Mouse (Mus musculus) hindbrain, embryonic 10.5 days (tissue): Measurements from ENCODE around the gene Tex37. TPM values are rescaled to one million over a fixed set of nuclear protein-coding genes. Genes with fewer than 3 reads are reported as not detected.
A peak's percentile ranks its signal among the peaks of the same experiment; 100 is the strongest.

Source experiments
- DNase-seq: peaks from one replicate; pipeline ENCODE4 v3.0.0-alpha.2; 2017; ENCODE audit warnings: low spot score
- H3K27ac ChIP-seq: fragments of 300-500 bp; sonication (generic); 2 replicates; pipeline ENCODE4 v1.5.1; 2016; ENCODE audit warnings: mild to moderate bottlenecking, moderate library complexity
- H3K27me3 ChIP-seq: fragments of 300-500 bp; sonication (generic); 2 replicates; pipeline ENCODE4 v1.6.1; 2016; ENCODE audit warnings: mild to moderate bottlenecking; ENCODE audit not compliant: poor library complexity, insufficient read depth, severe bottlenecking
- H3K36me3 ChIP-seq: fragments of 300-500 bp; sonication (generic); 2 replicates; pipeline ENCODE4 v1.6.1; 2016; ENCODE audit warnings: mild to moderate bottlenecking, moderate library complexity
- H3K4me1 ChIP-seq: fragments of 300-500 bp; sonication (generic); replicated peaks from 2 replicates; pipeline ENCODE4 v1.6.1; 2016; ENCODE audit warnings: mild to moderate bottlenecking
- H3K4me3 ChIP-seq: fragments of 300-500 bp; sonication (generic); 2 replicates; pipeline ENCODE4 v1.5.1; 2016; ENCODE audit warnings: mild to moderate bottlenecking, moderate library complexity
- H3K9me3 ChIP-seq: fragments of 300-500 bp; sonication (generic); 2 replicates; pipeline ENCODE4 v1.6.1; 2016; ENCODE audit warnings: mild to moderate bottlenecking, moderate library complexity
- WGBS: fragments of 180-500 bp; shearing (Covaris S2); methylation state at CpG from one replicate; pipeline ENCODE4 v1.1.7; 2016; 5-methylcytosine and 5-hydroxymethylcytosine counted together
- polyA plus RNA-seq: library from polyadenylated mRNA; unstranded; fragments of >200 nt; fragmentation: Nextera tagmentation; extraction: Ambion mirVana; gene quantifications from 2 replicates; pipeline ENCODE4 v1.2.1, GENCODE M21; 2016

Gene Tex37
- not detected in 2 replicates for polyA plus RNA-seq

DNA sequence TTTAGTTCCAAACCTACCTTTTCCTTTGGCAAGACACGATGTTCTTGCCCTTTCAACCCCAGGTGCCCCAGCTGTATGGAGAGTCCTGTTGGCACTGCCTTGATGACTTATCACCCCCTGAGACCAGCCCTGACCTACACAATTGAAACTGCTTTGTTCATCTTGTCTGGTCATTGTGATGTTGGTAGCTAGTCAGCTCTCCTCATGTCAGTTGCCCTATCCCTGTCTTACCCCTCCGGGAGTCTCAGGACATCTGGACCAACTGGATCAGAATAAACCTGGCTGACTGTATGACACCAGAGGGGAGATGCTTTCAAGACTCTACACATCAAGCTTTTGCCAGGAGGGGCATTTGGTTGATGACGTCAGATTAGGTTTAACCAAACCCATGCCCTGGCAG, at the start of gene Tex37:
Tex37 (minus strand) TSS at position 101 of the 400 bp plus-strand sequence.
- Histone ChIP-seq H3K27me3 (0 out of 2 replicates have a peak, but pooled peaks cover 10% of the 10 kb centered on the region), H3K27ac (no peak within 1 kb of the TSS), H3K9me3 (no peaks in the 10 kb centered on the region), H3K36me3 (no peaks in the 10 kb centered on the region), H3K4me3 (no peak within 1 kb of the TSS), H3K4me1 (peaks cover 10% of the 10 kb centered on the region)
- no peak for DNase-seq
- WGBS = 89% methylated on average over 3 of the region's 3 CpGs

DNA sequence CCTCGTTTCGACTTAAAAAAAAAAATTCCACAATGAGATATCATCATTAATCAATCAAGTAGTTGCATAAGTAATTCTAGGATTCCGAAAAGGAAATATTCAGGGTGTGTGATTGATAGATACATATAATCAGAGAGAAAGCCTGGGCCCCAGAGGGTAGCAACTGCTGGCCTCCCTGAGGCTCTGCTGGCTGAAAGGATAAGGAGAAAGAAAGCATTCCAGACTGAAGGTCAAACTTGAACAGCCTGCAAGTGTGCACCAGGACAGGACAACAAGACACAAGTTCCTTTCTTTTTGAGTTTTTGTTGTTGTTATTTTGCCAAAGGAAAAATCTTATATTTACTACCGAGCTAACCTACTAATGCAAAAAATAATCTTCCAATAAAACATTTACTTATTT, 49.6 kb upstream of the Tex37 start:
- WGBS = 76% methylated on average over 4 of the region's 4 CpGs
- H3K27me3 ChIP-seq = peaks cover 49% of the 10 kb centered on the region

DNA sequence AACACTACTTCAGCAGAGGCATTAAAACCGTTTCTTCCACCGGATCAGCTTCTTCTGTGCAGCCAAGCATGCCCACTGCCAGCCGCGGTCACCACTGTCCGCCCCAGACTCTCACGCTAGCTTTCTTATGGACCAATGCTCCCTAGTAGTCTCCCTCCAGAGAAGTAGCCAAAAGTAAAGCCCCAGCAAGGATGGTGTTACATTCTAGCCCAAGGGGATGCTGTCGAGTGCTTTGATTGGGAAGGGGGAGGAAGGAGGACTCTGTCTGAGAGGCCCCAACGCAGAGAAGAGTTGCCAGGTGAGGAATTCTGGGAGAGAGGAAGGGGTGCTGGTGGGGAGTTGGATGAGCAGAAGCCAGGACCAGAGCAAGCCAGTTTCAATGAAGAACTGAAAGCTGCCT, 48.7 kb upstream of the Tex37 start:
- Histone ChIP-seq H3K4me3 (peak overlapping the region; percentile 43), H3K27me3 (peaks cover 58% of the 10 kb centered on the region), H3K9me3 (no peaks in the 10 kb centered on the region), H3K27ac (peak overlapping the region; percentile 56), H3K4me1 (peaks cover 28% of the 10 kb centered on the region), H3K36me3 (no peaks in the 10 kb centered on the region)
- 2% methylated on average over 8 of the region's 8 CpGs for WGBS
- peak; percentile 26 for DNase-seq

More for the DNA sequence above, 49.6 kb upstream of the Tex37 start:
- Histone ChIP-seq H3K27ac (no peak overlapping the region), H3K9me3 (no peaks in the 10 kb centered on the region), H3K4me1 (peaks cover 28% of the 10 kb centered on the region), H3K36me3 (no peaks in the 10 kb centered on the region), H3K4me3 (no peak overlapping the region)
- no peak for DNase-seq

DNA sequence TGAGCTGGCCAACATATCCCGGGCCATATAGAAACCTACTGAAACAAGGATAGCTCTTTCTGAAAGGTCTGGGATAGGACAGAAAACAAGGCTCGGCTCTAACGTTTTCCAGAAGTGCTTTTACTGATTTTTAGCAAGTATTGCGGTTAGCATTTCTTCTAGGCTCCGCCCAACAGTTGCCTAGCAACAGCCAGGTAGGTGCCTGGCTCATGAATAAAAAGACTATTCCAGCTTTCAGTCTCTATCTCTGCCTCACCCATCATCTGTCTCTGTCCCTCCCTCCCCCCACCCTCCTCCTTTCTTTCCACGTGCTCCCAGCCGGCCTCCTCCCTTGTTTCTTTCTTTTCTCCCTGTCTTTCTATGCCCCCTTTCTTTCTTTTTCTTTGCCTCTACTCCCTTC, 47.0 kb upstream of the Tex37 start:
- Histone ChIP-seq H3K27ac (no peak overlapping the region), H3K27me3 (peaks cover 67% of the 10 kb centered on the region), H3K4me1 (peaks cover 28% of the 10 kb centered on the region), H3K9me3 (no peaks in the 10 kb centered on the region), H3K36me3 (no peaks in the 10 kb centered on the region), H3K4me3 (no peak overlapping the region)
- DNase-seq = no peak
- 20% methylated on average over 7 of the region's 7 CpGs for WGBS

DNA sequence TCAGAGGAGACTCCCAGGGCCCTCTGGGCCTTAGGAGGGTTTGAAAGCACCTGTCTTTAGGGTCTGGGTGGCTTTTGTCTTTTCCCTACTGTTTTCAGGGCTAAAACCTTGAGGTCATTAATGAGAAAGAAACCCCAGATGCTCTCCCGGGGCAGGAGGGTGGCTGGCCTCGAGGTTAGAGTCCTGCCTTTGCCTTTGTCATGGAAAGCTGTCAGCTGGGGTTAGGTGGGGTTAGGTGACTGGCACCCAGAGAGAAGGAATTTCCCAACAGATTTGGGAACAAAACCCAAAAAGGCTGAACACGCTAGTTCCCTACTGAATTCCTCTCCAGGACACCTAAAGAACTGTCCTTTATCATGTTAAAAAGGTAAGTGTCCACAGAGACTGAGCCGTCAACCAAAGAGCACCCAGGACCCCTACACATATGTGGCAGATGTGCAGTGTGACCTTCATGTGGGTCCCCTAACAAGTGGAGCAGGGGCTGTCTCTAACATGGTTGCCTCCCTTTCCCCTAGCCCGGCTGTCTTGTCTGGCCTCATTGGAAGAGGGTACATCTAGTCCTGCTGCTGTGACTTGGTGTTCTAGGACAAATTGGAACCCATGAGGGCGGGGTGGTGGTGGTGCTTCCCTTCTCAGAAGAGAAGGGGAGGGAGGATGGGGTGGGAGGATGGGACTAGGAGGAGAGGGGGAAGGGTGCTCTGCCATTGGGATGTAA, 45.5 kb upstream of the Tex37 start:
- Histone ChIP-seq H3K27me3 (peaks cover 77% of the 10 kb centered on the region), H3K36me3 (no peaks in the 10 kb centered on the region), H3K4me1 (peaks cover 28% of the 10 kb centered on the region), H3K9me3 (no peaks in the 10 kb centered on the region), H3K27ac (no peak overlapping the region), H3K4me3 (no peak overlapping the region)
- no peak for DNase-seq
- 21% methylated on average over 6 of the region's 6 CpGs for WGBS

DNA sequence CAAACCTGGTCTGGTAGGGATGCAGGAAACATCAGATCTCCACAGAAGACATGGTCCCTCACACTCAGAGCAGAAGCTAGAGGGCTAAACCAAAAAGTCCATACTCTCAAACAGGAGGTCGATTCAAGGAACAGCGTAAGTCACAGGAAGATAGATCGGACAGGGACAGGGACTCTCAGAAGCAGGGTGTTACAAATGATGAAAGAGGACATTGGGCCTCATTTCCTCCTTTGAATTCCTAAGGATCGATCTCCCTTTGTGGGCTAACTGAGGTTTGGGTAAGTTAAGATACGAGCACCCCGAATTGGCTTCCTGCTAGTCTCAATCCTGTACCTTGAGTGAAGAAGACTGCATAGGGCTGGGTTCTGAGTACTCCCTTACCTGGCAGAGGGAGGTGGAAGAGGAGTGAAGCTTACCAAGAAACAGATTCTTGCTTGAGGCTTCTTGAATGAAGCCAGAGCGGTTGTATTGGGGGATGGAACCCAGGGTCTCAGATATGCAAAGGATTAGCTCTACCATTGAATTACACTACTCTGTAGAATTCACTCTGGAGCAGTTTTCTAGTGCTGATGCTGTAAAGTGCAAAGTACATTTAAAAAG, 38.7 kb upstream of the Tex37 start:
- H3K27ac ChIP-seq = no peak overlapping the region
- H3K9me3 ChIP-seq = no peaks in the 10 kb centered on the region
- H3K27me3 ChIP-seq = peaks cover 92% of the 10 kb centered on the region
- H3K4me3 ChIP-seq = peak overlapping the region; percentile 61; the same call in 1 of the 2 replicates
- 9% methylated on average over 7 of the region's 7 CpGs for WGBS
- no peak for DNase-seq
- peaks cover 13% of the 10 kb centered on the region for H3K4me1 ChIP-seq
- H3K36me3 ChIP-seq = no peaks in the 10 kb centered on the region

DNA sequence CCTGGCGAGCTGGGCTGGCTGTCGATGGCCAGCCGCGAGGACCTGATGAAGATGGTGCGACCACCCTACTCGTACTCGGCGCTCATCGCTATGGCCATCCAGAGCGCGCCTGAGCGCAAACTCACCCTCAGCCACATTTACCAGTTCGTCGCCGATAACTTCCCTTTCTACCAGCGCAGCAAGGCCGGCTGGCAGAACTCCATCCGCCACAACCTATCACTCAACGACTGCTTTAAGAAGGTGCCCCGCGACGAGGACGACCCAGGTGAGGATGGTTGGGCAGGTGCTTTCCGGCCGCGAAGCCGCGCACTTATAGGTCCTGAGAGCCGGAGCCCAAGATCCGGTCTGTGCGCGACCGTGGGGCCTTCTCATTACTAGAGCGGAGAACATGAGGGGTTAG, 38.2 kb upstream of the Tex37 start:
- under 1% methylated on average over 34 of the region's 34 CpGs for WGBS
- no peaks in the 10 kb centered on the region for H3K9me3 ChIP-seq
- peaks cover 94% of the 10 kb centered on the region for H3K27me3 ChIP-seq
- peaks cover 13% of the 10 kb centered on the region for H3K4me1 ChIP-seq
- H3K36me3 ChIP-seq = no peaks in the 10 kb centered on the region
- H3K4me3 ChIP-seq = peak overlapping the region; percentile 61
- H3K27ac ChIP-seq = no peak overlapping the region
- DNase-seq = peak; percentile 45

DNA sequence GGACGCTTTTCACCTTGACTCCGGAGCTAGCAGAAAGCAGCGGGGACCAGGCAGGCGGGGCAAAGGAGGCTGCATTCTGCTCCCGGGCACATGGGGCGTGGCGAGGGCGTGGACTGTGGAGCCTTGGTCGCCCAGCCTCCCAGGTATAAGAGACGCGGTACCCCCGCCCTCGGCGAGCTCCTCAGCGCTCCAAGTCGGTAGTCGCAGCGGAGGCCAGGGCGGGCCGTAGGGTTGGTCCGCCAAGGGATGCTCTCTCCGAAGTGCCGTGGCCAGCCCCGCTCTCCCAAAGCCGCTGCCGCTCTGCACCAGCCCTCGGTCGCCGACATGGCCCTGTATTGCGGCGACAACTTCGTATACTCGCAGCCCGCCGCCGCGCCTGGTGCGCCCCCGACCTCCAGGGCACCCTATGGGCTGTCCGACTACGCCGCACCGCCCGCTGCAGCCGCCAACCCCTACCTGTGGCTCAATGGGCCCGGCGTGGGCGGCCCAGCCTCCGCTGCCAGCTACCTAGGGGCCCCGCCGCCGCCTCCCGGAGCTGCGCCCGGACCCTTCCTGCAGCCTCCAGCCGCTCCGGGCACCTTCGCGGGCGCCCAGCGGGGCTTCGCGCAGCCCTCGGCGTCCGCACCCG, 37.7 kb upstream of the Tex37 start, which contains the start of gene Foxi3:
Foxi3 (plus strand) TSS at position 247 of the 628 bp plus-strand sequence.
- WGBS = under 1% methylated on average over 62 of the region's 67 CpGs
- H3K36me3 ChIP-seq = no peaks in the 10 kb centered on the region
- peak within 1 kb of the TSS; percentile 61 for H3K4me3 ChIP-seq
- H3K27me3 ChIP-seq = peaks cover 91% of the 10 kb centered on the region
- peaks cover 13% of the 10 kb centered on the region for H3K4me1 ChIP-seq
- no peaks in the 10 kb centered on the region for H3K9me3 ChIP-seq
- H3K27ac ChIP-seq = no peak within 1 kb of the TSS
- DNase-seq = peak; percentile 74

DNA sequence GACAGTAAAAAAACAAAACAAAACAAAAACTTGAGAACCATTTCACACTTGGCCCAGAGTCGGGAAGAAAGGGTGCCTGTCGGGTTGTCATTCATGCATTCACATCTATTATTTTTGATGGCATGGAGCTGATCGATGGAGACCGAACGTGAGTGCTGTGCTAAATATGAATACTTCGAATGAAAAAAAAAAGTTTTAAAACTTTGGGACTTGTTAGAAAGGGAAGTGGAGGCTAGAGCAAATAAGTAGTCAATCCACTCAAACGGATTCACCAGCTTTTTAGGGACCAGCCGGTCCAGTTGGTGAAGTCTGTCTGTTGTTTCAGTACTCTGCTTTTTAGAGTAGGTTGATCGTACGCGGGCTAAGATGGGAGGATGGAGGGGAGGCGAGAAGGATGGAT, 37.1 kb upstream of the Tex37 start:
- no peaks in the 10 kb centered on the region for H3K9me3 ChIP-seq
- peak overlapping the region; percentile 61 for H3K4me3 ChIP-seq
- DNase-seq = no peak
- H3K4me1 ChIP-seq = peaks cover 13% of the 10 kb centered on the region
- no peaks in the 10 kb centered on the region for H3K36me3 ChIP-seq
- under 1% methylated on average over 12 of the region's 12 CpGs for WGBS
- peaks cover 86% of the 10 kb centered on the region for H3K27me3 ChIP-seq
- H3K27ac ChIP-seq = no peak overlapping the region

DNA sequence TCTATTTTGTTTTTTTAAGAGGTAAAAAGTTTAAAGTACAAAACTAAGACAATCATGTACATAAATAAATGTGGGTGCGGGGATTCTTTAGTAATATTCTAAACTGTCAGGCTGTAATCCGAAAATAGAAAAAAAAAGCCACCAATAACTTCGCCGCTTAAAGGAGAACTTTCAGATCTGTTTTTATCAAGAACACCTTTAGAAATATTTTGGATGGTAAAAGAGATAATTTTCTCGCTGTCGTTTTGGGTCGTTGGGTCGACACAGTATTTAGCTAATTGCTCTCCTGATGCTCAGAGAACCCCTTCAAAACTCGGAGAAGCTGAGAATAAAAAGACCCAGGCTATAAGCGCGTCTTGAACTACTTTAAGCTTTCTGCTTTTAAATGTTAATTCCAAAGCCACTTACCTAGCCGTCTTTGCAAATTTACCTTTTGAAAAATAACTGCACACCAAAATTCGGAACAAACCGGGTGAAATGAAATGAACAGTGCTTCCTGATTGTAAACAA, 36.6 kb upstream of the Tex37 start:
- peaks cover 13% of the 10 kb centered on the region for H3K4me1 ChIP-seq
- H3K36me3 ChIP-seq = no peaks in the 10 kb centered on the region
- no peak overlapping the region for H3K4me3 ChIP-seq
- peaks cover 81% of the 10 kb centered on the region for H3K27me3 ChIP-seq
- no peaks in the 10 kb centered on the region for H3K9me3 ChIP-seq
- WGBS = 5% methylated on average over 14 of the region's 14 CpGs
- no peak overlapping the region for H3K27ac ChIP-seq
- no peak for DNase-seq

DNA sequence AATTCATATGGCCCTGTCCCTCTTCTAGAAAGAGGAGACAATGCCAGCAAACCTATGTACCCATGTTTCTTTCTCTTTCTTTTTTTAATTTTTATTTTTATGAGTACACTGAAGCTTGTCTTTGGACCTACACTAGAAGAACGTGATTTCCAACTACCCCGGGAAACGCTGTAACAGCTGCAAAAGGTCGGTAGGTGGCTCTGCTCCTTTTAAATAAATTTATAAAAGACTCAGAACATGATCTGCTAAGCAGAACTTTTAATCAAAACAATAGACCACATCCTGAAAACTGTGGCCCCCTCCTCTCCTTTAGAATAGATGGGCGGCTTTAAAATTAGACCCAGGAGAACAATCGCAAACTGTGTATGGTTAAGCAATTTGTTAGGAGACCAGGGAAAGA, 35.3 kb upstream of the Tex37 start:
- 10% methylated on average over 6 of the region's 6 CpGs for WGBS
- no peak for DNase-seq
- no peaks in the 10 kb centered on the region for H3K9me3 ChIP-seq
- no peak overlapping the region for H3K4me3 ChIP-seq
- H3K27ac ChIP-seq = no peak overlapping the region
- peaks cover 13% of the 10 kb centered on the region for H3K4me1 ChIP-seq
- H3K36me3 ChIP-seq = no peaks in the 10 kb centered on the region
- peaks cover 68% of the 10 kb centered on the region for H3K27me3 ChIP-seq

DNA sequence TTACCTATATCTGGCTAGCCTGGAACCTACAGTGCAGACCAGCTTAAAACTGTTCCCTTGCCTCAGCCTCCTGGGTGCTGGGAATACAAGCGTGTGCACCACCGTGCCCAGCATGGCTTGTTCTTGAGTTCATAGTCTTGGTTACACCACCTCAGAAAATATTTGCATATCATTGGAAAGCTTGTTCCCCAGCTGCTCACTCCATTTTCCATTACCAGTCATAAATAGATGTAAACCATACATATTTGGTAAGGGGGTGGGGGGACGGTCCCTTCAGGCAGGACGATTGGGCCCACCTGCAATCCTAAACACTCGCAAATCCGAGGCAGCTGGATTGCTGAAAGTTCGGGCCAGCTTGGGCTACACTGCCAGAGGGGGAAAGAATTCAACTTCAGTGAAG, 34.5 kb upstream of the Tex37 start:
- H3K27me3 ChIP-seq = peaks cover 60% of the 10 kb centered on the region
- H3K27ac ChIP-seq = no peak overlapping the region
- H3K9me3 ChIP-seq = no peaks in the 10 kb centered on the region
- WGBS = 76% methylated on average over 7 of the region's 7 CpGs
- no peak overlapping the region for H3K4me3 ChIP-seq
- H3K4me1 ChIP-seq = peaks cover 13% of the 10 kb centered on the region
- DNase-seq = no peak
- H3K36me3 ChIP-seq = no peaks in the 10 kb centered on the region

DNA sequence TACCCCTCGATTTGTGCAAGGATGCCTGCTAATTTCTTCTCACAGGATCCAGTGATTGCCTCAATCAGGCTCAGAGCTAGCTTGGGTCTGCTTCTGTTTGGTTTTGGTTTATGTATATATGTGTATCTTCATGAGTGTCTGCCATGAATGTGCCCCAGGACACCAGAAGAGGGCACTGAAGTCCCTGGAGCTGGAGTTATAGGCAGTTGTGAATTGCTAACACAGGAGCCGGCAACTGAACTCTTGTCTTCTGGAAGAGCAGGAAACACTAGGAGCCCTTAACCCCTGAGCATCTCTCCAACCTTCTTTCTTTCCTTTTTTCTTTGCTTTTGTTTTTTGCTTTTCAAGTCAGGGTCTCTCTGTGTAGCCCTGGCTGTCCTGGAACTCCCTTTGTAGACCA, 13.1 kb upstream of the Tex37 start:
- H3K4me1 ChIP-seq = no peaks in the 10 kb centered on the region
- DNase-seq = no peak
- H3K27me3 ChIP-seq = no peaks in the 10 kb centered on the region
- 90% methylated on average over 2 of the region's 2 CpGs for WGBS
- no peak overlapping the region for H3K4me3 ChIP-seq
- H3K36me3 ChIP-seq = no peaks in the 10 kb centered on the region
- no peaks in the 10 kb centered on the region for H3K9me3 ChIP-seq
- H3K27ac ChIP-seq = no peak overlapping the region
